Mouse (Mus musculus): ENCODE measurements around the gene Inpp4b. TPM values are rescaled to one million over a fixed set of nuclear protein-coding genes. Genes with fewer than 3 reads are reported as not detected.
A peak's percentile ranks its signal among the peaks of the same experiment; 100 is the strongest.
"Not testable (repeated sequence)": the region's sequence is repeated elsewhere in the genome, so short reads cannot be mapped to it uniquely, and the experiment has no call there.

The Inpp4b gene
- polyA plus RNA-seq, 1 experiment from 2014 or later: 5.5 TPM

DNA sequence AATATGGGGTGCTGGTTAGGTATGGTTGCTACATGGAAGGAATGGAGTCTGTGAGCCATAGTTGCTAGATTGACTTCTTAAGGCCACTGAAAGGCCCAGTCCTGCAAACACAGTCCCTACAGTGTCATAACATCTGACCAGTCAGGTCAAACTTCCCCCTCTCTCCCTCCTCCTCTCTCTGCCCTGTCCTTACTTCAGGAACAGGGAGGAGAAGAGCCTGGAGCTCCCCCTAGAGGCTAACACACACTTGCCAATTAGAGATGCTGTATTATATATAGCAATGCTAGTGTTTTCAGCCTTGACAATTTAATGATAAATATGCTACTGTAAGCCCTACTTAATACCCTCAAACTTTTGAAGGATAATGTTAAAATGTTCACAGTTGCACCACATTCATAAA lies 464.4 kb downstream of the Inpp4b start:
- H3K27ac ChIP-seq (ENCODE audit: low read length): no peak overlapping the region
- H3K9ac ChIP-seq (ENCODE audit: low read length): no peak overlapping the region
- no peaks in the 10 kb centered on the region; the same call in 1 of the 2 replicates for H3K4me1 ChIP-seq (ENCODE audit: control insufficient read depth, insufficient read depth, low read length)
- no peaks in the 10 kb centered on the region for H3K36me3 ChIP-seq (ENCODE audit: control insufficient read depth, insufficient read depth, low read length)
- peak; percentile 72; the same call in 1 of the 2 replicates for ATAC-seq (ENCODE audit: insufficient read depth, low FRiP score)
- H3K9me3 ChIP-seq (replicated peaks; ENCODE audit: control insufficient read depth, low read length): no peaks in the 10 kb centered on the region
- no peak overlapping the region for H3K4me3 ChIP-seq (replicated peaks; ENCODE audit: low read length)
- no peak overlapping the region for H3K4me2 ChIP-seq (ENCODE audit: low read depth, low read length)
- no peaks in the 10 kb centered on the region for H3K27me3 ChIP-seq (ENCODE audit: control insufficient read depth, insufficient read depth, low read length)

DNA sequence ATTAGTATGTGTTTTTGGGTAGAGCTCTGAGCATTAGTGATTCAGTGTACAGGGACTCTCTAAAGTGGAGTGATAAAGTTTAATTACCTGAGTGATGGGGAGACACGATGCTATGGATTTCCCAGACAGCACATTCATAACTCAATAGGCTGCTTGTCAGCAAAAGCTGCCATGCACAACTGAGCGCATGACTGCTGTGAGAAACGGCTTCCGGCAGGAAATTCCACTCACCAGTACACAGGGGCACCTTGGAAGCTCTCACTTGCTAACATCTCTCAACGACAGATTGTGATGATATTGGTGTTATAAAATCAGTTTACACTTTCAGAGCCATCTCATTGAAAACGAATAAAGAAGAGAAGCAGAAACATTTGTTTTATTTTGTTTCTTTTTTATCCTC lies 465.2 kb downstream of the Inpp4b start:
- H3K4me2 ChIP-seq (ENCODE audit: low read depth, low read length): no peak overlapping the region
- H3K36me3 ChIP-seq (ENCODE audit: control insufficient read depth, insufficient read depth, low read length): no peaks in the 10 kb centered on the region
- no peak for ATAC-seq (ENCODE audit: insufficient read depth, low FRiP score)
- H3K27me3 ChIP-seq (ENCODE audit: control insufficient read depth, insufficient read depth, low read length): no peaks in the 10 kb centered on the region
- H3K9me3 ChIP-seq (replicated peaks; ENCODE audit: control insufficient read depth, low read length): no peaks in the 10 kb centered on the region
- H3K9ac ChIP-seq (ENCODE audit: low read length): no peak overlapping the region
- 61% methylated on average over 6 of the region's 6 CpGs for WGBS
- no peak overlapping the region for H3K27ac ChIP-seq (ENCODE audit: low read length)
- peaks cover 6% of the 10 kb centered on the region for H3K4me1 ChIP-seq (ENCODE audit: control insufficient read depth, insufficient read depth, low read length)
- no peak overlapping the region for H3K4me3 ChIP-seq (replicated peaks; ENCODE audit: low read length)

DNA sequence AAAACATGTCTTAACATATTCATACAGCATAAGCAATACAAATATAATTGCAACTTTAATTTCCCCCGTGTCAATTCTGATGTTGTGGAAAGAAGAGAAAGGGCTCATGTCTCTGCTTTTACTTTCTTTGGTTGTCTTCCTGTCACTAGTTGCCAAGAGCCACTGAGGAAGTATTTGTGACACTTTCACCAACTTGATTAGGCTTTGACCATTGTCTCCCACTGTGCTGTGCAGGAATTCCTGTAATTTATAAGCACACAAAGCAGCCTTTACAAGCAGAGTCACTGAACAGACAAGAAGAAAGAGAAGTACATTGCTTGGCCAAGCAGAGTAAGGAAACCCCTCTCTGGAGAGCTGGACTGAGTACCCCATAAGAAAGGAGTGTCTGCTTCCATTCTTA lies 466.1 kb downstream of the Inpp4b start:
- H3K9ac ChIP-seq (ENCODE audit: low read length): no peak overlapping the region
- no peak overlapping the region for H3K27ac ChIP-seq (ENCODE audit: low read length)
- no peak for ATAC-seq (ENCODE audit: insufficient read depth, low FRiP score)
- H3K36me3 ChIP-seq (ENCODE audit: control insufficient read depth, insufficient read depth, low read length): no peaks in the 10 kb centered on the region
- WGBS: 68% methylated on average over 1 of the region's 1 CpGs
- no peaks in the 10 kb centered on the region for H3K9me3 ChIP-seq (replicated peaks; ENCODE audit: control insufficient read depth, low read length)
- peaks cover 7% of the 10 kb centered on the region for H3K4me1 ChIP-seq (ENCODE audit: control insufficient read depth, insufficient read depth, low read length)
- no peak overlapping the region for H3K4me2 ChIP-seq (ENCODE audit: low read depth, low read length)
- H3K27me3 ChIP-seq (ENCODE audit: control insufficient read depth, insufficient read depth, low read length): no peaks in the 10 kb centered on the region
- no peak overlapping the region for H3K4me3 ChIP-seq (replicated peaks; ENCODE audit: low read length)

DNA sequence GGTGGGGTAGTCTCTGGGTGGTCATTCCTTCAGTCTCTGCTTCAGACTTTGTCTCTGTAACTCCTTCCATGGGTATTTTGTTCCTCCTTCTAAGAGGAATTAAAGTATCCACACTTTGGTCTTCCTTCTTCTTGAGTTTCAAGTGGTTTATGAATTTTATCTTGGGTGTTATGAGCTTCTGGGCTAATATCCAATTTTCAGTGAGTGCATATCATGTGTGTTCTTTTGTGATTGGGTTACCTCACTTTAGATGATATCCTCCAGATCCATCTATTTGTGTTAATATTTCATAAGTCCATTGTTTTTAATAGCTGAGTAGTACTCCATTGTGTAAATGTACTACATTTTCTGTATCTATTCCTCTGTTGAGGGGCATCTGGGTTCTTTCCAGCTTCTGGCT lies 467.1 kb downstream of the Inpp4b start:
- ATAC-seq (ENCODE audit: insufficient read depth, low FRiP score); H3K27ac ChIP-seq (ENCODE audit: low read length); H3K9me3 ChIP-seq (replicated peaks; ENCODE audit: control insufficient read depth, low read length); H3K4me1 ChIP-seq (ENCODE audit: control insufficient read depth, insufficient read depth, low read length); H3K27me3 ChIP-seq (ENCODE audit: control insufficient read depth, insufficient read depth, low read length); H3K4me3 ChIP-seq (replicated peaks; ENCODE audit: low read length); H3K36me3 ChIP-seq (ENCODE audit: control insufficient read depth, insufficient read depth, low read length); H3K4me2 ChIP-seq (ENCODE audit: low read depth, low read length); H3K9ac ChIP-seq (ENCODE audit: low read length): not testable (repeated sequence)

DNA sequence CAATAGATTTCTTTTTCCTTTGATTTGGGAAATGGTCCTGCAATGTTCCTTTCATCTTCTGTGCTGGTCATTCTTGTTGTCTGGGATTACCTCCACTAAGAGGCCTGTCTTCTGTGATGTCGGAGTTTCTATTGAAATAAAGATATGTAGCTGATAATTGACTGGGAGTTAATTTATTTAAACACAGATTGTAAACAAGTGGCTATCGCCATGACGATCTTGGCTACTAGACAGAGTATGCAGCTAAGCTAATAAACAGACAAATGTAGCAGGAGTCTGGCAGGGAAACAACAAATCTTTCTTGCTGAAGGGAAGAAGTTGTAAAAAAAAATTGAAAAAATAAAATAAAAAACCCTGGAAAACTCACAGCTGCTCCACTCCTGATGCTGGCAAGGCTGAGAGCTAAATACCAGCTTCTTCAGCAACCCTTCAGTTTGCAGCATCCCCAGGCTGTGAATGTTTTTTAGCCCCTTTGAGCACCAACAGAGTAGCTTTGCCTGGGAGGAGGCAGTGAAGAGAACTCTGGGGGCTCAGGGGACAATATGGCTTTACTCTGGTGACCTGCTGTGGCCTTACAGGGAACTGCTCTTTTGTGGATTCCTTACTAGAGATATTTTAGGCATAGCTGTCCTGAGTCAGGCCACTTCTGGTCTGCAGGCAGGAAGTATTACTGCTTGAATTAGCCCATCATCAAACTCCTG lies 469.8 kb downstream of the Inpp4b start:
- H3K4me1 ChIP-seq (ENCODE audit: control insufficient read depth, insufficient read depth, low read length): peaks cover 7% of the 10 kb centered on the region
- ATAC-seq (ENCODE audit: insufficient read depth, low FRiP score): no peak
- 12% methylated on average over 3 of the region's 3 CpGs for WGBS
- H3K4me2 ChIP-seq (ENCODE audit: low read depth, low read length): no peak overlapping the region
- H3K27ac ChIP-seq (ENCODE audit: low read length): peak overlapping the region; percentile 29; the same call in 1 of the 2 replicates
- no peaks in the 10 kb centered on the region for H3K27me3 ChIP-seq (ENCODE audit: control insufficient read depth, insufficient read depth, low read length)
- no peak overlapping the region for H3K4me3 ChIP-seq (replicated peaks; ENCODE audit: low read length)
- H3K9ac ChIP-seq (ENCODE audit: low read length): no peak overlapping the region
- no peaks in the 10 kb centered on the region for H3K9me3 ChIP-seq (replicated peaks; ENCODE audit: control insufficient read depth, low read length)
- no peaks in the 10 kb centered on the region for H3K36me3 ChIP-seq (ENCODE audit: control insufficient read depth, insufficient read depth, low read length)

DNA sequence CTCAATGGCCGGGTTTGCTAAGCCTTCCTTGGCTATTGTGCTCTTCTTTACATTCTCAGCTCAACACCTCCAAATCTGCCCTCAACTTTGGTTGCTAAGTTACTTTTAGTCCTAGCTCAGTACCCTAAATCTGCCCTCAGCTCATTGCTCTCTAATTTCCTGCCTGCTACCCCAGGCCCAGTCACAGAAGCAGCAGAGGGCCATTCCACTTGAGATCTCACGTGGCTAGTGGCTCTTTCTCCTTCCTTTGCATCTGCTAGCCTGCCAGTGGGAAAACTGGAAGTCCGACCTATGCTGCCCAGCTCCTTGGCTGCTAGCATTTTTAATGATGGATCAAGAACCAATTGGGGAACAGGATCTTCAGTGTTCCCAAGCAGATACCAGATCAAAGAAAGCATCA lies 472.4 kb downstream of the Inpp4b start:
- no peak overlapping the region for H3K9ac ChIP-seq (ENCODE audit: low read length)
- no peaks in the 10 kb centered on the region for H3K27me3 ChIP-seq (ENCODE audit: control insufficient read depth, insufficient read depth, low read length)
- no peaks in the 10 kb centered on the region for H3K36me3 ChIP-seq (ENCODE audit: control insufficient read depth, insufficient read depth, low read length)
- H3K27ac ChIP-seq (ENCODE audit: low read length): no peak overlapping the region
- peaks cover 7% of the 10 kb centered on the region for H3K4me1 ChIP-seq (ENCODE audit: control insufficient read depth, insufficient read depth, low read length)
- no peak overlapping the region for H3K4me2 ChIP-seq (ENCODE audit: low read depth, low read length)
- H3K4me3 ChIP-seq (replicated peaks; ENCODE audit: low read length): no peak overlapping the region
- no peak for ATAC-seq (ENCODE audit: insufficient read depth, low FRiP score)
- no peaks in the 10 kb centered on the region for H3K9me3 ChIP-seq (replicated peaks; ENCODE audit: control insufficient read depth, low read length)
- 65% methylated on average over 3 of the region's 3 CpGs for WGBS

DNA sequence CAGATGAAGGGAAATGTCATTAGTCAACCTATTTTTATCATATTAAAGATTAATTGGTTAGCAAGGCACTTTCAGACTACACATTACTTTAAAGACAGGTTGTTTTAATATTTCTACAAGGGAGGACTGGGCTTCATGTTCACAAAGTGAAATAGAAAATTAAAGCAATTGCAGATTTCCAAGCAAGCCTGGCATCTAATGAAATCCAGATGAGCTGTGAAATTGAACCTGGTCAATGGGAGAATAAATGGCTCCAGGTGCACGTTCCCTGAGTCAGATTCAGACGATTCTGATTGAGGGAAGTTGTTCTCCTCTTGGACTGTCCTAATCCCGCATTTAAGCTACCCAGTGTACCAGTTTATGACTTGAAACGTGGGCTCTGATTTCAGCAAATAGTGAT lies 473.2 kb downstream of the Inpp4b start:
- no peak for ATAC-seq (ENCODE audit: insufficient read depth, low FRiP score)
- Histone ChIP-seq H3K4me1 (ENCODE audit: control insufficient read depth, insufficient read depth, low read length) (peaks cover 7% of the 10 kb centered on the region), H3K27me3 (ENCODE audit: control insufficient read depth, insufficient read depth, low read length) (no peaks in the 10 kb centered on the region), H3K9ac (ENCODE audit: low read length) (no peak overlapping the region), H3K27ac (ENCODE audit: low read length) (no peak overlapping the region), H3K9me3 (replicated peaks; ENCODE audit: control insufficient read depth, low read length) (no peaks in the 10 kb centered on the region), H3K4me3 (replicated peaks; ENCODE audit: low read length) (no peak overlapping the region), H3K36me3 (ENCODE audit: control insufficient read depth, insufficient read depth, low read length) (no peaks in the 10 kb centered on the region), H3K4me2 (ENCODE audit: low read depth, low read length) (no peak overlapping the region)
- 68% methylated on average over 4 of the region's 4 CpGs for WGBS

DNA sequence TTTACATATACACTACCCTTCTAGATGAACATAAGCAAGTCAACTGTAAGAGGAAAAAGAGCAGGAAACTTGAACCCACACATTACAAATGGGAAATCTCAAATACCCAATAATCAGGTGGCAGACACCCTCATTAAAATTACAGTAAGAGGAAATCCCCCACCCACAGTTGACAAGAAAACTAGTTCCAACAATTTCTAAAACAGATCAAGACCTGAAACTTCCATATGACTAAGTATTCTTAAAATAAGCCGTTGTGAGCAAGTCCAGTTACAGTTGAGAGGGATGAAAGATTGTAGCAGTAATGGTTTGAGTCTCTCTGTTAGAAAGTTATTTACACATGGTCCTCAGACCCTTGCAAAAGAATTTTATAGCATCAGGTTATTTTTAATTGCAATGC lies 480.8 kb downstream of the Inpp4b start:
- Histone ChIP-seq H3K27ac (ENCODE audit: low read length) (no peak overlapping the region), H3K9me3 (replicated peaks; ENCODE audit: control insufficient read depth, low read length) (no peaks in the 10 kb centered on the region), H3K4me2 (ENCODE audit: low read depth, low read length) (no peak overlapping the region), H3K27me3 (ENCODE audit: control insufficient read depth, insufficient read depth, low read length) (no peaks in the 10 kb centered on the region), H3K4me3 (replicated peaks; ENCODE audit: low read length) (no peak overlapping the region), H3K4me1 (ENCODE audit: control insufficient read depth, insufficient read depth, low read length) (no peaks in the 10 kb centered on the region), H3K36me3 (ENCODE audit: control insufficient read depth, insufficient read depth, low read length) (no peaks in the 10 kb centered on the region), H3K9ac (ENCODE audit: low read length) (no peak overlapping the region)
- ATAC-seq (ENCODE audit: insufficient read depth, low FRiP score): no peak
- 71% methylated on average over 1 of the region's 1 CpGs for WGBS

DNA sequence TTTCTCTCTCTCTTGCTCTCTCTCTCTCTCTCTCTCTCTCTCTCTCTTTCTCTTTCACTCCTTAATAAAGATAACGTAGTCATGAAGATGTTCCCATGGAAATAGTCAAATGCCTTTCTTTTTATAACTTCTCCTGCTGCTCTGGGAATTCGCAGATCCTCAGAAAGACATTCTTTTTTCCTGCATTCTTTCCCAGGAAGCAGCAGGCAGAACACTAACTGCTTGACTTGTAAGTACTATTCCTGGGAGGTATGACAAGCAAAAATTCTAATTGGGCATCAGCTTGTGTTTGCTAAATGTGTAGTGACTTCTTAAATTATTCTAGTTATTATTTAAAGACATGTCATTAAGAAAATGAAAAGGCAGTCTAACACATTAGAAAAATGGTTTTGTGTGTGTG lies 482.6 kb downstream of the Inpp4b start:
- no peaks in the 10 kb centered on the region for H3K4me1 ChIP-seq (ENCODE audit: control insufficient read depth, insufficient read depth, low read length)
- H3K27ac ChIP-seq (ENCODE audit: low read length): no peak overlapping the region
- no peak overlapping the region for H3K4me2 ChIP-seq (ENCODE audit: low read depth, low read length)
- no peak overlapping the region for H3K4me3 ChIP-seq (replicated peaks; ENCODE audit: low read length)
- no peaks in the 10 kb centered on the region for H3K27me3 ChIP-seq (ENCODE audit: control insufficient read depth, insufficient read depth, low read length)
- no peaks in the 10 kb centered on the region for H3K36me3 ChIP-seq (ENCODE audit: control insufficient read depth, insufficient read depth, low read length)
- WGBS: 36% methylated on average over 2 of the region's 2 CpGs
- no peak overlapping the region for H3K9ac ChIP-seq (ENCODE audit: low read length)
- no peaks in the 10 kb centered on the region for H3K9me3 ChIP-seq (replicated peaks; ENCODE audit: control insufficient read depth, low read length)
- ATAC-seq (ENCODE audit: insufficient read depth, low FRiP score): no peak
